Mouse (Mus musculus) neutrophil, adult 59 days (primary cell): ENCODE results near the gene Tmem184a. TPM values are rescaled to one million over a fixed set of nuclear protein-coding genes. Genes with fewer than 3 reads are reported as not detected.

ENCODE experiments used
- total RNA-seq, 2 experiments: library from RNA; stranded (reverse); gene quantifications; 1 replicate in 1 of 2; 2 replicates in 1 of 2; pipeline ENCODE4 v1.2.4; 2023

The Tmem184a gene
- total RNA-seq = not detected

GRCm38 (mm10) chr5:139819538-139820181 is at the start of gene Tmem184a:
TSS of gene Tmem184a (minus strand) at chr5:139819917.

GRCm38 (mm10) chr5:139826357-139827055 is 6.8 kb upstream of the Tmem184a start, which contains the start of the genes Gm26938 and Psmg3:
TSS of gene Gm26938 (minus strand) at chr5:139826407.
TSS of gene Psmg3 (minus strand) at chr5:139826885.

GRCm38 (mm10) chr5:139791227-139792158 is 28.2 kb downstream of the Tmem184a start, which contains the start of gene Mafk:
TSS of gene Mafk (plus strand) at chr5:139791513.

GRCm38 (mm10) chr5:139775216-139775926 is 44.3 kb downstream of the Tmem184a start, which contains the start of gene Ints1:
TSS of gene Ints1 (minus strand) at chr5:139775674.

Other genes with a start within 250 kb of the Tmem184a start
- 1 to 10 TPM; 8.1 to 9.1 TPM for gene Micall2, start 83.6 kb downstream of the Tmem184a start, total RNA-seq
- gene Ints1, start 44.2 kb downstream of the Tmem184a start, total RNA-seq = 10 to 100 TPM; 44.9 to 47.3 TPM
- 100 to 1,000 TPM; 115 to 118 TPM for gene Mafk, start 28.4 kb downstream of the Tmem184a start, total RNA-seq
- not detected for gene Gm26938, start 6.5 kb upstream of the Tmem184a start, total RNA-seq
- gene Psmg3, start 7.0 kb upstream of the Tmem184a start, total RNA-seq = 10 to 100 TPM in 1 of 2 experiments, 1 to 10 TPM in 1; 9.7 to 13.2 TPM
- gene Elfn1, start 88.0 kb upstream of the Tmem184a start, total RNA-seq = not detected